Mouse (Mus musculus): Measurements from ENCODE around the gene Apaf1.

DNA sequence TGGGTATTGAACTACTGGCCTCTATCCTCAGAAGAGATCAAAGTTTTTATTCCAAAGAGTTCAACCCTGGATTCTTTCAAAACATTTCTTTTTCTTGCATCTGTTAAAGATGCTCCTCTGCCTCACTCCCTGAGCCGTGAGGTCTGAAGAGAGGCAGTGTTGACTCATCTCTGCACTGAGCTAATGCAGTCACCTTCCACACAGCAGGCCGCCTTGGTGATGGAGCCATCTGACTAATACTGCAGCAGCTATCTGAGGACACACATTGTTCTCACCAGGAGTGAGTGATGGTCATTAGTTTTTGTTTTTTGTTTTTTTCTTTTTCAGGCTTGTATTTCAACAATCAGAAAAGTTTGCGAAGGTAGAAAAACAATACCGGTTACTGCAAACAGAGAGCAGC lies 10.2 kb upstream of the Apaf1 start:
- TF ChIP-seq CTCF (IDR thresholded peaks at IDR 0.05; ENCODE audit: low read depth) = no peak
- TF ChIP-seq EP300 (IDR thresholded peaks at IDR 0.05; ENCODE audit: low read depth) = no peak

All from heart, postnatal 0 days (tissue).